Mouse (Mus musculus): Measurements from ENCODE around the gene Dkk3.

- no peak for TF ChIP-seq EP300 (IDR thresholded peaks at IDR 0.05; ENCODE audit: low read depth)
- no peak; the same call in 1 of the 2 replicates for TF ChIP-seq CTCF (IDR thresholded peaks at IDR 0.05; ENCODE audit: low read depth)
These were observed 25.6 kb downstream of the Dkk3 start for GRCm38 (mm10) chr7:112133277-112133676.
